Mouse (Mus musculus) megakaryocyte progenitor cell, adult 5-6 weeks (primary cell): ENCODE results near the gene Tcaf2. TPM values are rescaled to one million over a fixed set of nuclear protein-coding genes. Genes with fewer than 3 reads are reported as not detected.

Experiments used
- ATAC-seq: replicated peaks from 2 replicates; pipeline ENCODE4 v1.8.0; 2016; ENCODE audit warnings: mild to moderate bottlenecking, moderate TSS enrichment, inconsistent platforms; ENCODE audit not compliant: poor library complexity
- total RNA-seq, 2 experiments: library from RNA; stranded (forward) in 1 of 2; stranded (reverse) in 1 of 2; fragments of 157-497, 149-512 nt in 1 of 2; fragments of 200-1000 nt in 1 of 2; gene quantifications; 2 replicates each; pipeline versions ENCODE4 v1.2.3 to v1.2.4; 2015 to 2017

Tcaf2 gene
- total RNA-seq, 2 experiments from 2014 or later, result 0.08 to 0.15 TPM

DNA sequence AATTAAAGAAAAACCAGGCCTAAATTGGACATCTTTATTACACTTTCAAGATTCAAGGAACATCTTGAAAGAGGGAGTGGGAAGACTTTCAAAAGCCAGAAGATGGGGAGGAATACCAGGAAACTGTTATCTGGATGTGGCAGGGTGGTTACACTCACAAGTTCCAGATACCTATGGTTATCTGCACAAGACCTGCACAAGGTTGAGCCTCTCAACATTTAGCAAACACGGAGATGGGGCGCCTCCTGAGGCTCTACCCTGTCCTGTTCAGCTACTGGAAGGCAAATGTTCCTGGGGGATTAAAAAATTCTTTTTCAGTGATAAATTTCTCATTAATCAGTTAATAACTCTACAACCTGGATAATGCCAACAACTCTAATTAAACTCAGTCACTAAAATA, 67.6 kb downstream of the Tcaf2 start:
- no peak for ATAC-seq

Other genes starting within 250 kb of the Tcaf2 start
- gene Tas2r143, start 245.0 kb downstream of the Tcaf2 start, total RNA-seq (2015), result not detected in 2 replicates
- 1.1 TPM in 1 of 2 replicates, not detected in the other for gene Tas2r143, start 245.0 kb downstream of the Tcaf2 start, total RNA-seq (2017)
- not detected in 2 replicates for gene Tas2r135, start 239.8 kb downstream of the Tcaf2 start, total RNA-seq (2015)
- gene Tas2r135, start 239.8 kb downstream of the Tcaf2 start, total RNA-seq (2017), result not detected in 2 replicates
- gene Tas2r126, start 210.7 kb downstream of the Tcaf2 start, total RNA-seq (2015), result not detected in 2 replicates
- not detected in 2 replicates for gene Tas2r126, start 210.7 kb downstream of the Tcaf2 start, total RNA-seq (2017)
- not detected in 2 replicates for gene Olfr458, start 180.1 kb downstream of the Tcaf2 start, total RNA-seq (2015)
- not detected in 2 replicates for gene Olfr458, start 180.1 kb downstream of the Tcaf2 start, total RNA-seq (2017)
- not detected in 2 replicates for gene Olfr457, start 168.9 kb downstream of the Tcaf2 start, total RNA-seq (2015)
- not detected in 2 replicates for gene Olfr457, start 168.9 kb downstream of the Tcaf2 start, total RNA-seq (2017)
- not detected in 2 replicates for gene Olfr456, start 158.0 kb downstream of the Tcaf2 start, total RNA-seq (2015)
- not detected in 2 replicates for gene Olfr456, start 158.0 kb downstream of the Tcaf2 start, total RNA-seq (2017)
- gene Olfr455, start 97.7 kb downstream of the Tcaf2 start, total RNA-seq (2015), result not detected in 2 replicates
- gene Olfr455, start 97.7 kb downstream of the Tcaf2 start, total RNA-seq (2017), result not detected in 2 replicates
- gene Tcaf3, start 47.6 kb downstream of the Tcaf2 start, total RNA-seq (2015), result not detected in 2 replicates
- gene Tcaf3, start 47.6 kb downstream of the Tcaf2 start, total RNA-seq (2017), result not detected in 2 replicates
- gene Tcaf1, start 64.8 kb upstream of the Tcaf2 start, total RNA-seq (2015), result 0.05 and 0.37 TPM in 2 replicates
- gene Tcaf1, start 64.8 kb upstream of the Tcaf2 start, total RNA-seq (2017), result 0.27 and 1.4 TPM in 2 replicates
- not detected in 2 replicates for gene Olfr453, start 94.1 kb upstream of the Tcaf2 start, total RNA-seq (2015)
- not detected in 2 replicates for gene Olfr453, start 94.1 kb upstream of the Tcaf2 start, total RNA-seq (2017)
- gene Olfr38, start 111.2 kb upstream of the Tcaf2 start, total RNA-seq (2015), result not detected in 2 replicates
- not detected in 2 replicates for gene Olfr38, start 111.2 kb upstream of the Tcaf2 start, total RNA-seq (2017)
- not detected in 2 replicates for gene Olfr452, start 139.8 kb upstream of the Tcaf2 start, total RNA-seq (2015)
- not detected in 2 replicates for gene Olfr452, start 139.8 kb upstream of the Tcaf2 start, total RNA-seq (2017)
- not detected in 2 replicates for gene Olfr450, start 166.7 kb upstream of the Tcaf2 start, total RNA-seq (2015)
- gene Olfr450, start 166.7 kb upstream of the Tcaf2 start, total RNA-seq (2017), result not detected in 2 replicates
- not detected in 2 replicates for gene Olfr449, start 189.1 kb upstream of the Tcaf2 start, total RNA-seq (2015)
- not detected in 2 replicates for gene Olfr449, start 189.1 kb upstream of the Tcaf2 start, total RNA-seq (2017)
- gene Olfr448, start 245.2 kb upstream of the Tcaf2 start, total RNA-seq (2015), result not detected in 2 replicates
- not detected in 2 replicates for gene Olfr448, start 245.2 kb upstream of the Tcaf2 start, total RNA-seq (2017)